In genomic region chr10:81410981-81411380, GRCm38 (mm10) we compare ENCODE assay signal across 8 mouse cellular contexts. TPM values are rescaled to one million over a fixed set of nuclear protein-coding genes. Genes with fewer than 3 reads are reported as not detected.
DNase-seq lines count a peak whose midpoint lies in the region; ATAC-seq and TF ChIP-seq lines count a peak whose summit lies in the region.

No protein-coding gene starts in this region.

- TF ChIP-seq EP300 in lung, postnatal 0 days (IDR thresholded peaks at IDR 0.05) = no peak

- H3K4me1 ChIP-seq in lung, postnatal 0 days (ENCODE audit: insufficient read depth, low read depth, low read length) = peaks cover 63% of the 10 kb centered on the region
- H3K4me1 ChIP-seq in forebrain, embryonic 16.5 days (replicated peaks; ENCODE audit: control insufficient read depth, insufficient read depth, low read length) = peaks cover 50% of the 10 kb centered on the region
- H3K4me1 ChIP-seq in kidney, embryonic 14.5 days (ENCODE audit: control insufficient read depth, insufficient read depth, low read length) = peaks cover 92% of the 10 kb centered on the region
- H3K4me1 ChIP-seq in neural tube, embryonic 15.5 days = peaks cover 88% of the 10 kb centered on the region

- no peaks in the 10 kb centered on the region for H3K27me3 ChIP-seq in lung, postnatal 0 days (replicated peaks; ENCODE audit: insufficient read depth, low read length)
- no peaks in the 10 kb centered on the region for H3K27me3 ChIP-seq in forebrain, embryonic 16.5 days (replicated peaks; ENCODE audit: control insufficient read depth, insufficient read depth, low read length)
- H3K27me3 ChIP-seq in kidney, embryonic 14.5 days (ENCODE audit: control insufficient read depth, insufficient read depth, low read length) = no peaks in the 10 kb centered on the region
- peaks cover 11% of the 10 kb centered on the region for H3K27me3 ChIP-seq in neural tube, embryonic 15.5 days (replicated peaks)

- TF ChIP-seq CTCF in lung, postnatal 0 days (IDR thresholded peaks at IDR 0.05) = no peak

- peak overlapping the region; percentile 89 for H3K27ac ChIP-seq in lung, postnatal 0 days (ENCODE audit: low read length)
- H3K27ac ChIP-seq in forebrain, embryonic 16.5 days (ENCODE audit: low read length) = peak overlapping the region; percentile 76; the same call in 1 of the 2 replicates
- H3K27ac ChIP-seq in kidney, embryonic 14.5 days (ENCODE audit: low read depth, low read length) = peak overlapping the region; percentile 65
- H3K27ac ChIP-seq in neural tube, embryonic 15.5 days (replicated peaks) = peak overlapping the region; percentile 80

- 44% methylated on average over 9 of the region's 9 CpGs for WGBS in lung, postnatal 0 days
- 74% methylated on average over 9 of the region's 9 CpGs for whole genome bisulfite sequencing in forebrain, embryonic 16.5 days
- WGBS in kidney, embryonic 14.5 days = 55% methylated on average over 9 of the region's 9 CpGs
- 76% methylated on average over 9 of the region's 9 CpGs for WGBS in neural tube, embryonic 15.5 days

- H3K9me3 ChIP-seq in lung, postnatal 0 days (ENCODE audit: low read length) = no peaks in the 10 kb centered on the region
- H3K9me3 ChIP-seq in forebrain, embryonic 16.5 days (ENCODE audit: control insufficient read depth, low read length) = no peaks in the 10 kb centered on the region
- H3K9me3 ChIP-seq in kidney, embryonic 14.5 days (ENCODE audit: control insufficient read depth, low read length) = no peaks in the 10 kb centered on the region
- no peaks in the 10 kb centered on the region for H3K9me3 ChIP-seq in neural tube, embryonic 15.5 days (replicated peaks)

- no peak for ATAC-seq in lung, postnatal 0 days
- no peak for ATAC-seq in forebrain, embryonic 16.5 days
- ATAC-seq in kidney, embryonic 14.5 days (ENCODE audit: low FRiP score, low TSS enrichment) = no peak
- no peak for ATAC-seq in neural tube, embryonic 15.5 days (ENCODE audit: low FRiP score)

- no peak overlapping the region for H3K4me3 ChIP-seq in lung, postnatal 0 days (ENCODE audit: low read depth, low read length)
- H3K4me3 ChIP-seq in forebrain, embryonic 16.5 days (replicated peaks; ENCODE audit: low read length) = no peak overlapping the region
- no peak overlapping the region for H3K4me3 ChIP-seq in kidney, embryonic 14.5 days (ENCODE audit: low read length)
- H3K4me3 ChIP-seq in neural tube, embryonic 15.5 days (replicated peaks) = no peak overlapping the region

- no peak overlapping the region for H3K9ac ChIP-seq in lung, postnatal 0 days (replicated peaks; ENCODE audit: low read depth)
- H3K9ac ChIP-seq in forebrain, embryonic 16.5 days (replicated peaks; ENCODE audit: low read depth, low read length) = no peak overlapping the region
- no peak overlapping the region for H3K9ac ChIP-seq in kidney, embryonic 14.5 days (ENCODE audit: low read depth, low read length)
- H3K9ac ChIP-seq in neural tube, embryonic 15.5 days (replicated peaks) = 0 out of 2 replicates have a peak overlapping the region, but pooled peaks have one; percentile 10

- no peaks in the 10 kb centered on the region for H3K36me3 ChIP-seq in lung, postnatal 0 days (ENCODE audit: insufficient read depth, low read length)
- H3K36me3 ChIP-seq in forebrain, embryonic 16.5 days (ENCODE audit: control insufficient read depth, insufficient read depth) = peaks cover 7% of the 10 kb centered on the region; the same call in 1 of the 2 replicates
- H3K36me3 ChIP-seq in kidney, embryonic 14.5 days (ENCODE audit: control insufficient read depth, insufficient read depth, low read length) = peaks cover 16% of the 10 kb centered on the region; the same call in 1 of the 2 replicates
- peaks cover 24% of the 10 kb centered on the region for H3K36me3 ChIP-seq in neural tube, embryonic 15.5 days

- peak; percentile 24 for DNase-seq in lung, postnatal 0 days (ENCODE audit: low spot score)
- no peak for DNase-seq in lung, postnatal 36 days
- no peak for DNase-seq in ovary, postnatal 36 days (ENCODE audit: low spot score)
- no peak for DNase-seq in urinary bladder, adult 2 months (ENCODE audit: low spot score)
- DNase-seq in left cerebral cortex, adult 9 months (ENCODE audit: low spot score in 2 of 2) = no peak

- no peak overlapping the region for H3K4me2 ChIP-seq in lung, postnatal 0 days (replicated peaks; ENCODE audit: low read depth, low read length)
- no peak overlapping the region for H3K4me2 ChIP-seq in forebrain, embryonic 16.5 days (ENCODE audit: low read length)
- no peak overlapping the region for H3K4me2 ChIP-seq in kidney, embryonic 14.5 days (replicated peaks; ENCODE audit: low read depth, low read length)
- H3K4me2 ChIP-seq in neural tube, embryonic 15.5 days = no peak overlapping the region

RNA-seq across cellular contexts. Expression of gene Smim24, which starts 18.1 kb away (rescaled TPM):
- polyA plus RNA-seq in lung, postnatal 0 days (2015; fragmentation: Nextera tagmentation; extraction: Ambion mirVana) = 3.1 and 3.6 TPM in 2 replicates
- polyA plus RNA-seq in forebrain, embryonic 16.5 days (2015; fragmentation: Nextera tagmentation; extraction: Ambion mirVana) = 1.2 and 1.8 TPM in 2 replicates
- 14.9 and 16.4 TPM in 2 replicates for polyA plus RNA-seq in kidney, embryonic 14.5 days (2014; fragmentation: Nextera tagmentation; extraction: Ambion mirVana)
- 2.5 and 9.3 TPM in 2 replicates for polyA plus RNA-seq in neural tube, embryonic 15.5 days (2015; fragmentation: Nextera tagmentation; extraction: Ambion mirVana)
- polyA plus RNA-seq in urinary bladder, adult 2 months (2012; rRNA removed) = 5.0 and 6.9 TPM in 2 replicates

RNA-seq across cellular contexts. Expression of gene Gm48552, which starts 22.2 kb away (rescaled TPM):
- 0.20 and 0.63 TPM in 2 replicates for polyA plus RNA-seq in lung, postnatal 0 days (2015; fragmentation: Nextera tagmentation; extraction: Ambion mirVana)
- 1.0 and 2.2 TPM in 2 replicates for polyA plus RNA-seq in forebrain, embryonic 16.5 days (2015; fragmentation: Nextera tagmentation; extraction: Ambion mirVana)
- polyA plus RNA-seq in kidney, embryonic 14.5 days (2014; fragmentation: Nextera tagmentation; extraction: Ambion mirVana) = 0.61 and 1.5 TPM in 2 replicates
- 3.4 and 3.6 TPM in 2 replicates for polyA plus RNA-seq in neural tube, embryonic 15.5 days (2015; fragmentation: Nextera tagmentation; extraction: Ambion mirVana)
- 2.7 and 3.6 TPM in 2 replicates for polyA plus RNA-seq in urinary bladder, adult 2 months (2012; rRNA removed)

RNA-seq across cellular contexts. Expression of gene Gm48551, which starts 26.7 kb away (rescaled TPM):
- polyA plus RNA-seq in lung, postnatal 0 days (2015; fragmentation: Nextera tagmentation; extraction: Ambion mirVana) = 2.4 and 3.0 TPM in 2 replicates
- polyA plus RNA-seq in forebrain, embryonic 16.5 days (2015; fragmentation: Nextera tagmentation; extraction: Ambion mirVana) = 6.2 and 8.8 TPM in 2 replicates
- 3.5 and 3.8 TPM in 2 replicates for polyA plus RNA-seq in kidney, embryonic 14.5 days (2014; fragmentation: Nextera tagmentation; extraction: Ambion mirVana)
- polyA plus RNA-seq in neural tube, embryonic 15.5 days (2015; fragmentation: Nextera tagmentation; extraction: Ambion mirVana) = 5.7 and 7.2 TPM in 2 replicates
- polyA plus RNA-seq in urinary bladder, adult 2 months (2012; rRNA removed) = 3.6 and 3.8 TPM in 2 replicates

RNA-seq across cellular contexts. Expression of gene Dohh, which starts 26.8 kb away (rescaled TPM):
- polyA plus RNA-seq in lung, postnatal 0 days (2015; fragmentation: Nextera tagmentation; extraction: Ambion mirVana) = 49.4 and 55.2 TPM in 2 replicates
- polyA plus RNA-seq in forebrain, embryonic 16.5 days (2015; fragmentation: Nextera tagmentation; extraction: Ambion mirVana) = 86.0 and 91.0 TPM in 2 replicates
- 59.2 and 73.9 TPM in 2 replicates for polyA plus RNA-seq in kidney, embryonic 14.5 days (2014; fragmentation: Nextera tagmentation; extraction: Ambion mirVana)
- 101 TPM in 2 replicates for polyA plus RNA-seq in neural tube, embryonic 15.5 days (2015; fragmentation: Nextera tagmentation; extraction: Ambion mirVana)
- polyA plus RNA-seq in urinary bladder, adult 2 months (2012; rRNA removed) = 42.9 and 47.4 TPM in 2 replicates

RNA-seq across cellular contexts. Expression of gene Fzr1, which starts 32.7 kb away (rescaled TPM):
- polyA plus RNA-seq in lung, postnatal 0 days (2015; fragmentation: Nextera tagmentation; extraction: Ambion mirVana) = 39.5 and 39.7 TPM in 2 replicates
- polyA plus RNA-seq in forebrain, embryonic 16.5 days (2015; fragmentation: Nextera tagmentation; extraction: Ambion mirVana) = 121 and 133 TPM in 2 replicates
- polyA plus RNA-seq in kidney, embryonic 14.5 days (2014; fragmentation: Nextera tagmentation; extraction: Ambion mirVana) = 101 and 108 TPM in 2 replicates
- polyA plus RNA-seq in neural tube, embryonic 15.5 days (2015; fragmentation: Nextera tagmentation; extraction: Ambion mirVana) = 132 and 146 TPM in 2 replicates
- polyA plus RNA-seq in urinary bladder, adult 2 months (2012; rRNA removed) = 34.1 and 34.4 TPM in 2 replicates
